Mouse (Mus musculus) embryonic fibroblast, embryonic 13.5 days (primary cell): Measurements from ENCODE around the gene Palld.

Source experiments
- CTCF ChIP-seq: IDR thresholded peaks from 2 replicates; pipeline ENCODE4 v1.5.1; 2011; ENCODE audit warnings: mild to moderate bottlenecking, control low read depth, low read length, moderate library complexity, borderline replicate concordance; ENCODE audit not compliant: insufficient read depth
- POLR2A ChIP-seq: IDR thresholded peaks from 2 replicates; pipeline ENCODE4 v1.6.1; 2011; ENCODE audit warnings: low read depth, mild to moderate bottlenecking, control low read depth, low read length, moderate library complexity

- TF ChIP-seq POLR2A, result no peak
- TF ChIP-seq CTCF, result no peak
These were observed 311.0 kb downstream of the Palld start for GRCm38 (mm10) chr8:61591446-61591845.
